Mouse (Mus musculus): ENCODE measurements around the gene St3gal4. TPM values are rescaled to one million over a fixed set of nuclear protein-coding genes. Genes with fewer than 3 reads are reported as not detected.

St3gal4 gene
- total RNA-seq, 1 experiment from 2014 or later, result 141 TPM

- no peak for ATAC-seq (replicated peaks; ENCODE audit: insufficient number of reproducible peaks, low FRiP score, low TSS enrichment, poor library complexity, severe bottlenecking)
Observed at GRCm38 (mm10) chr9:35111446-35111845, 7.6 kb downstream of the St3gal4 start.

- no peak for ATAC-seq (replicated peaks; ENCODE audit: insufficient number of reproducible peaks, low FRiP score, low TSS enrichment, poor library complexity, severe bottlenecking)
Observed at GRCm38 (mm10) chr9:35110567-35110966, 8.5 kb downstream of the St3gal4 start.

- no peak for ATAC-seq (replicated peaks; ENCODE audit: insufficient number of reproducible peaks, low FRiP score, low TSS enrichment, poor library complexity, severe bottlenecking)
Observed at GRCm38 (mm10) chr9:35110051-35110450, 9.0 kb downstream of the St3gal4 start.

- ATAC-seq (replicated peaks; ENCODE audit: insufficient number of reproducible peaks, low FRiP score, low TSS enrichment, poor library complexity, severe bottlenecking), result no peak
Observed at GRCm38 (mm10) chr9:35108916-35109315, 10.2 kb downstream of the St3gal4 start.

- ATAC-seq (replicated peaks; ENCODE audit: insufficient number of reproducible peaks, low FRiP score, low TSS enrichment, poor library complexity, severe bottlenecking), result no peak
Observed at GRCm38 (mm10) chr9:35108066-35108465, 11.0 kb downstream of the St3gal4 start.

- no peak for ATAC-seq (replicated peaks; ENCODE audit: insufficient number of reproducible peaks, low FRiP score, low TSS enrichment, poor library complexity, severe bottlenecking)
Observed at GRCm38 (mm10) chr9:35107396-35107795, 11.7 kb downstream of the St3gal4 start.

- ATAC-seq (replicated peaks; ENCODE audit: insufficient number of reproducible peaks, low FRiP score, low TSS enrichment, poor library complexity, severe bottlenecking), result no peak
Observed at GRCm38 (mm10) chr9:35105884-35106880, 12.9 kb downstream of the St3gal4 start.

- ATAC-seq (replicated peaks; ENCODE audit: insufficient number of reproducible peaks, low FRiP score, low TSS enrichment, poor library complexity, severe bottlenecking), result no peak
Observed at GRCm38 (mm10) chr9:35105438-35105837, 13.6 kb downstream of the St3gal4 start.

- ATAC-seq (replicated peaks; ENCODE audit: insufficient number of reproducible peaks, low FRiP score, low TSS enrichment, poor library complexity, severe bottlenecking), result no peak
Observed at GRCm38 (mm10) chr9:35104711-35105110, 14.4 kb downstream of the St3gal4 start.

GRCm38 (mm10) chr9:35098762-35099161, 20.3 kb downstream of the St3gal4 start:
- ATAC-seq (replicated peaks; ENCODE audit: insufficient number of reproducible peaks, low FRiP score, low TSS enrichment, poor library complexity, severe bottlenecking), result peak; percentile 24; the same call in 1 of the 2 replicates

GRCm38 (mm10) chr9:35097901-35098300, 21.2 kb downstream of the St3gal4 start:
- ATAC-seq (replicated peaks; ENCODE audit: insufficient number of reproducible peaks, low FRiP score, low TSS enrichment, poor library complexity, severe bottlenecking), result no peak

- no peak for ATAC-seq (replicated peaks; ENCODE audit: insufficient number of reproducible peaks, low FRiP score, low TSS enrichment, poor library complexity, severe bottlenecking)
Observed at GRCm38 (mm10) chr9:35095726-35096125, 23.3 kb downstream of the St3gal4 start.

- no peak for ATAC-seq (replicated peaks; ENCODE audit: insufficient number of reproducible peaks, low FRiP score, low TSS enrichment, poor library complexity, severe bottlenecking)
Observed at GRCm38 (mm10) chr9:35093350-35093749, 25.7 kb downstream of the St3gal4 start.

- no peak for ATAC-seq (replicated peaks; ENCODE audit: insufficient number of reproducible peaks, low FRiP score, low TSS enrichment, poor library complexity, severe bottlenecking)
Observed at GRCm38 (mm10) chr9:35092904-35093303, 26.2 kb downstream of the St3gal4 start.

- no peak for ATAC-seq (replicated peaks; ENCODE audit: insufficient number of reproducible peaks, low FRiP score, low TSS enrichment, poor library complexity, severe bottlenecking)
Observed at GRCm38 (mm10) chr9:35061446-35061845, 57.6 kb downstream of the St3gal4 start.

- peak; percentile 58 for ATAC-seq (replicated peaks; ENCODE audit: insufficient number of reproducible peaks, low FRiP score, low TSS enrichment, poor library complexity, severe bottlenecking)
Observed at GRCm38 (mm10) chr9:35059881-35060280, 59.2 kb downstream of the St3gal4 start.

- no peak for ATAC-seq (replicated peaks; ENCODE audit: insufficient number of reproducible peaks, low FRiP score, low TSS enrichment, poor library complexity, severe bottlenecking)
Observed at GRCm38 (mm10) chr9:35058596-35059354, 60.3 kb downstream of the St3gal4 start.

- ATAC-seq (replicated peaks; ENCODE audit: insufficient number of reproducible peaks, low FRiP score, low TSS enrichment, poor library complexity, severe bottlenecking), result no peak
Observed at GRCm38 (mm10) chr9:35058186-35058585, 60.9 kb downstream of the St3gal4 start.

- ATAC-seq (replicated peaks; ENCODE audit: insufficient number of reproducible peaks, low FRiP score, low TSS enrichment, poor library complexity, severe bottlenecking), result no peak
Observed at GRCm38 (mm10) chr9:35057631-35058030, 61.4 kb downstream of the St3gal4 start.

All from monocyte, adult 5-6 weeks (primary cell).